Mouse (Mus musculus): ENCODE measurements around the gene Pld2. TPM values are rescaled to one million over a fixed set of nuclear protein-coding genes. Genes with fewer than 3 reads are reported as not detected.

Pld2 gene
- polyA plus RNA-seq, 1 experiment from 2014 or later, result 5.9 TPM

- no peaks in the 10 kb centered on the region for H3K4me1 ChIP-seq (ENCODE audit: control insufficient read depth, insufficient read depth, low read length)
- no peak overlapping the region for H3K27ac ChIP-seq (ENCODE audit: low read depth, low read length)
- no peaks in the 10 kb centered on the region for H3K27me3 ChIP-seq (ENCODE audit: control insufficient read depth, insufficient read depth, low read length)
- WGBS, result 79% methylated on average over 1 of the region's 1 CpGs
- ATAC-seq (ENCODE audit: low FRiP score, low TSS enrichment), result no peak
- H3K4me2 ChIP-seq (replicated peaks; ENCODE audit: low read depth, low read length), result no peak overlapping the region
- H3K4me3 ChIP-seq (ENCODE audit: low read length), result no peak overlapping the region
- no peaks in the 10 kb centered on the region for H3K36me3 ChIP-seq (ENCODE audit: control insufficient read depth, insufficient read depth, low read length)
- H3K9ac ChIP-seq (ENCODE audit: low read depth, low read length), result no peak overlapping the region
- no peaks in the 10 kb centered on the region for H3K9me3 ChIP-seq (ENCODE audit: control insufficient read depth, low read length)
Observed at GRCm38 (mm10) chr11:70591733-70592132, 51.9 kb downstream of the Pld2 start.

- Histone ChIP-seq H3K4me2 (replicated peaks; ENCODE audit: low read depth, low read length) (no peak overlapping the region), H3K9me3 (ENCODE audit: control insufficient read depth, low read length) (no peaks in the 10 kb centered on the region), H3K9ac (ENCODE audit: low read depth, low read length) (no peak overlapping the region), H3K4me1 (ENCODE audit: control insufficient read depth, insufficient read depth, low read length) (no peaks in the 10 kb centered on the region), H3K36me3 (ENCODE audit: control insufficient read depth, insufficient read depth, low read length) (peaks cover 21% of the 10 kb centered on the region), H3K27me3 (ENCODE audit: control insufficient read depth, insufficient read depth, low read length) (no peaks in the 10 kb centered on the region), H3K4me3 (ENCODE audit: low read length) (no peak overlapping the region), H3K27ac (ENCODE audit: low read depth, low read length) (no peak overlapping the region)
- ATAC-seq (ENCODE audit: low FRiP score, low TSS enrichment), result no peak
- 74% methylated on average over 15 of the region's 15 CpGs for WGBS
Observed at GRCm38 (mm10) chr11:70594253-70594989, 54.6 kb downstream of the Pld2 start.

- H3K27me3 ChIP-seq (ENCODE audit: control insufficient read depth, insufficient read depth, low read length), result no peaks in the 10 kb centered on the region
- H3K4me3 ChIP-seq (ENCODE audit: low read length), result no peak overlapping the region
- H3K27ac ChIP-seq (ENCODE audit: low read depth, low read length), result peak overlapping the region; percentile 21; the same call in 1 of the 2 replicates
- peaks cover 24% of the 10 kb centered on the region for H3K36me3 ChIP-seq (ENCODE audit: control insufficient read depth, insufficient read depth, low read length)
- WGBS, result 74% methylated on average over 2 of the region's 2 CpGs
- ATAC-seq (ENCODE audit: low FRiP score, low TSS enrichment), result no peak
- H3K4me1 ChIP-seq (ENCODE audit: control insufficient read depth, insufficient read depth, low read length), result no peaks in the 10 kb centered on the region
- H3K9ac ChIP-seq (ENCODE audit: low read depth, low read length), result no peak overlapping the region
- H3K4me2 ChIP-seq (replicated peaks; ENCODE audit: low read depth, low read length), result no peak overlapping the region
- H3K9me3 ChIP-seq (ENCODE audit: control insufficient read depth, low read length), result no peaks in the 10 kb centered on the region
Observed at GRCm38 (mm10) chr11:70595638-70596037, 55.8 kb downstream of the Pld2 start.

GRCm38 (mm10) chr11:70596094-70596493, 56.2 kb downstream of the Pld2 start:
- 82% methylated on average over 4 of the region's 4 CpGs for WGBS
- no peak for ATAC-seq (ENCODE audit: low FRiP score, low TSS enrichment)
- no peak overlapping the region for H3K4me2 ChIP-seq (replicated peaks; ENCODE audit: low read depth, low read length)

GRCm38 (mm10) chr11:70597301-70597700, 57.4 kb downstream of the Pld2 start:
- H3K4me1 ChIP-seq (ENCODE audit: control insufficient read depth, insufficient read depth, low read length), result no peaks in the 10 kb centered on the region
- H3K4me3 ChIP-seq (ENCODE audit: low read length), result no peak overlapping the region
- no peak overlapping the region for H3K27ac ChIP-seq (ENCODE audit: low read depth, low read length)
- peaks cover 35% of the 10 kb centered on the region for H3K36me3 ChIP-seq (ENCODE audit: control insufficient read depth, insufficient read depth, low read length)
- no peaks in the 10 kb centered on the region for H3K9me3 ChIP-seq (ENCODE audit: control insufficient read depth, low read length)
- no peak for ATAC-seq (ENCODE audit: low FRiP score, low TSS enrichment)
- no peak overlapping the region for H3K9ac ChIP-seq (ENCODE audit: low read depth, low read length)
- H3K4me2 ChIP-seq (replicated peaks; ENCODE audit: low read depth, low read length), result no peak overlapping the region
- 86% methylated on average over 6 of the region's 6 CpGs for whole genome bisulfite sequencing
- H3K27me3 ChIP-seq (ENCODE audit: control insufficient read depth, insufficient read depth, low read length), result no peaks in the 10 kb centered on the region

More at GRCm38 (mm10) chr11:70596094-70596493, 56.2 kb downstream of the Pld2 start:
- Histone ChIP-seq H3K27ac (ENCODE audit: low read depth, low read length) (peak overlapping the region; percentile 21; the same call in 1 of the 2 replicates), H3K4me3 (ENCODE audit: low read length) (no peak overlapping the region), H3K4me1 (ENCODE audit: control insufficient read depth, insufficient read depth, low read length) (no peaks in the 10 kb centered on the region), H3K27me3 (ENCODE audit: control insufficient read depth, insufficient read depth, low read length) (no peaks in the 10 kb centered on the region), H3K36me3 (ENCODE audit: control insufficient read depth, insufficient read depth, low read length) (peaks cover 24% of the 10 kb centered on the region), H3K9me3 (ENCODE audit: control insufficient read depth, low read length) (no peaks in the 10 kb centered on the region), H3K9ac (ENCODE audit: low read depth, low read length) (no peak overlapping the region)

GRCm38 (mm10) chr11:70598451-70598953, 58.6 kb downstream of the Pld2 start:
- 91% methylated on average over 9 of the region's 9 CpGs for WGBS
- Histone ChIP-seq H3K9me3 (ENCODE audit: control insufficient read depth, low read length) (no peaks in the 10 kb centered on the region), H3K27ac (ENCODE audit: low read depth, low read length) (no peak overlapping the region), H3K4me3 (ENCODE audit: low read length) (no peak overlapping the region), H3K9ac (ENCODE audit: low read depth, low read length) (no peak overlapping the region), H3K4me1 (ENCODE audit: control insufficient read depth, insufficient read depth, low read length) (no peaks in the 10 kb centered on the region), H3K27me3 (ENCODE audit: control insufficient read depth, insufficient read depth, low read length) (no peaks in the 10 kb centered on the region), H3K36me3 (ENCODE audit: control insufficient read depth, insufficient read depth, low read length) (peaks cover 36% of the 10 kb centered on the region), H3K4me2 (replicated peaks; ENCODE audit: low read depth, low read length) (no peak overlapping the region)
- ATAC-seq (ENCODE audit: low FRiP score, low TSS enrichment), result no peak

- Histone ChIP-seq H3K9ac (ENCODE audit: low read depth, low read length) (no peak overlapping the region), H3K4me1 (ENCODE audit: control insufficient read depth, insufficient read depth, low read length) (0 out of 2 replicates have a peak, but pooled peaks cover 4% of the 10 kb centered on the region), H3K27me3 (ENCODE audit: control insufficient read depth, insufficient read depth, low read length) (no peaks in the 10 kb centered on the region), H3K36me3 (ENCODE audit: control insufficient read depth, insufficient read depth, low read length) (peaks cover 75% of the 10 kb centered on the region), H3K27ac (ENCODE audit: low read depth, low read length) (no peak overlapping the region), H3K4me2 (replicated peaks; ENCODE audit: low read depth, low read length) (no peak overlapping the region), H3K4me3 (ENCODE audit: low read length) (no peak overlapping the region), H3K9me3 (ENCODE audit: control insufficient read depth, low read length) (no peaks in the 10 kb centered on the region)
- no peak for ATAC-seq (ENCODE audit: low FRiP score, low TSS enrichment)
- WGBS, result 63% methylated on average over 14 of the region's 14 CpGs
Observed at GRCm38 (mm10) chr11:70605024-70605566, 65.2 kb downstream of the Pld2 start.

GRCm38 (mm10) chr11:70606717-70607116, 66.9 kb downstream of the Pld2 start:
- H3K4me2 ChIP-seq (replicated peaks; ENCODE audit: low read depth, low read length), result no peak overlapping the region
- H3K4me3 ChIP-seq (ENCODE audit: low read length), result no peak overlapping the region
- H3K4me1 ChIP-seq (ENCODE audit: control insufficient read depth, insufficient read depth, low read length), result 0 out of 2 replicates have a peak, but pooled peaks cover 4% of the 10 kb centered on the region
- H3K9ac ChIP-seq (ENCODE audit: low read depth, low read length), result no peak overlapping the region
- H3K27me3 ChIP-seq (ENCODE audit: control insufficient read depth, insufficient read depth, low read length), result no peaks in the 10 kb centered on the region
- ATAC-seq (ENCODE audit: low FRiP score, low TSS enrichment), result no peak
- H3K36me3 ChIP-seq (ENCODE audit: control insufficient read depth, insufficient read depth, low read length), result peaks cover 86% of the 10 kb centered on the region
- no peak overlapping the region for H3K27ac ChIP-seq (ENCODE audit: low read depth, low read length)
- WGBS, result 71% methylated on average over 12 of the region's 12 CpGs
- no peaks in the 10 kb centered on the region for H3K9me3 ChIP-seq (ENCODE audit: control insufficient read depth, low read length)

- ATAC-seq (ENCODE audit: low FRiP score, low TSS enrichment), result no peak
- WGBS, result 89% methylated on average over 9 of the region's 9 CpGs
- Histone ChIP-seq H3K27me3 (ENCODE audit: control insufficient read depth, insufficient read depth, low read length) (no peaks in the 10 kb centered on the region), H3K4me2 (replicated peaks; ENCODE audit: low read depth, low read length) (no peak overlapping the region), H3K4me3 (ENCODE audit: low read length) (no peak overlapping the region), H3K27ac (ENCODE audit: low read depth, low read length) (no peak overlapping the region), H3K9ac (ENCODE audit: low read depth, low read length) (no peak overlapping the region), H3K9me3 (ENCODE audit: control insufficient read depth, low read length) (no peaks in the 10 kb centered on the region), H3K36me3 (ENCODE audit: control insufficient read depth, insufficient read depth, low read length) (peaks cover 86% of the 10 kb centered on the region), H3K4me1 (ENCODE audit: control insufficient read depth, insufficient read depth, low read length) (0 out of 2 replicates have a peak, but pooled peaks cover 4% of the 10 kb centered on the region)
Observed at GRCm38 (mm10) chr11:70607611-70608010, 67.7 kb downstream of the Pld2 start.
